Mouse (Mus musculus) heart, adult 2 months (tissue): Measurements from ENCODE around the gene 0610012G03Rik.

Source experiments
- CTCF ChIP-seq: fragments of 200-600 bp; IDR thresholded peaks from 2 replicates; pipeline ENCODE4 v1.8.1; 2022; ENCODE audit warnings: antibody characterized with exemption, mild to moderate bottlenecking, moderate library complexity
- EP300 ChIP-seq: fragments of 200-500 bp; IDR thresholded peaks from 2 replicates; pipeline ENCODE4 v1.6.1; 2011; ENCODE audit warnings: low read depth, low read length, control low read depth; ENCODE audit not compliant: insufficient read depth
- POLR2A ChIP-seq: fragments of 200-500 bp; IDR thresholded peaks from 2 replicates; pipeline ENCODE4 v1.6.1; 2011; ENCODE audit warnings: mild to moderate bottlenecking, low read depth, low read length, control low read depth; ENCODE audit not compliant: insufficient read depth

DNA sequence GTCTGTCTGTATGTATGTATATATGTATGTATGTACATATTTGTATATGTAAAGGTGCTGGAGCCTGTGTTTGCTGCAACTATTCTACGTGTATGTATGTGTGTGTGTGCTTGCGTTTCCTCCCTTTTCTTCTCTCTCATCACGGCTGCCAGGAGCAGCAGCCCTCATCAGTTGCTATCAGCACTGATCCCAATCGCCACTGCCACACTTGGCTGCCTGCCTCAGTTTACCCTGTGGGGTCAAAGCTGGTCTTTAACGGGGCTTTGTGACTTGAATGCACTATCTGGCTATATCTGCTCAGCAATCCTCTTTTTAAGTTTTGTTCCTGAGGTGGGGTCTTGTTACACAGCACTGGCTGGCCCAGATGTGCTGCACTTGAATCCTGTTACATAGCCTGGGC is 20.9 kb downstream of the 0610012G03Rik start:
- TF ChIP-seq POLR2A (no peak), CTCF (no peak), EP300 (no peak)
